Mouse (Mus musculus) heart, adult 2 months (tissue): ENCODE data around the gene Rnf19b.

Experiments used
- CTCF ChIP-seq: fragments of 200-600 bp; IDR thresholded peaks from 2 replicates; pipeline ENCODE4 v1.8.1; 2022; ENCODE audit warnings: antibody characterized with exemption, mild to moderate bottlenecking, moderate library complexity
- POLR2A ChIP-seq: fragments of 200-500 bp; IDR thresholded peaks from 2 replicates; pipeline ENCODE4 v1.6.1; 2011; ENCODE audit warnings: mild to moderate bottlenecking, low read depth, low read length, control low read depth; ENCODE audit not compliant: insufficient read depth

- TF ChIP-seq POLR2A (no peak), CTCF (no peak)
Measured at GRCm38 (mm10) chr4:129011604-129012121, 46.4 kb upstream of the Rnf19b start.
